Mouse (Mus musculus): ENCODE measurements at regions not wholly inside any gene's neighbourhood (a gene's known extent, or its start where the extent isn't known, plus 50 kb on each side); places are given as distances from the start of the nearest gene placed in this dataset.

- ATAC-seq: peak; percentile 61
- TF ChIP-seq CTCF (IDR thresholded peaks at IDR 0.05; ENCODE audit: low read depth): no peak
- Histone ChIP-seq H3K4me1 (ENCODE audit: insufficient read depth) (peaks cover 12% of the 10 kb centered on the region; the same call in 1 of the 2 replicates), H3K4me3 (ENCODE audit: low read depth, low read length) (no peak overlapping the region), H3K4me2 (ENCODE audit: low read depth) (no peak overlapping the region), H3K36me3 (ENCODE audit: insufficient read depth) (no peaks in the 10 kb centered on the region), H3K9ac (peak overlapping the region; percentile 6), H3K27me3 (ENCODE audit: insufficient read depth, low read length) (no peaks in the 10 kb centered on the region), H3K9me3 (ENCODE audit: low read length) (no peaks in the 10 kb centered on the region), H3K27ac (ENCODE audit: low read depth, low read length) (peak overlapping the region; percentile 66)
- DNase-seq: peak; percentile 58
- 37% methylated on average over 11 of the region's 11 CpGs for WGBS
Observed at GRCm38 (mm10) chr4:33663616-33664473, 260.5 kb upstream of the Cnr1 start.

- Histone ChIP-seq H3K4me2 (ENCODE audit: low read depth) (no peak overlapping the region), H3K27ac (ENCODE audit: low read depth, low read length) (peak overlapping the region; percentile 66), H3K9me3 (ENCODE audit: low read length) (no peaks in the 10 kb centered on the region), H3K36me3 (ENCODE audit: insufficient read depth) (no peaks in the 10 kb centered on the region), H3K4me1 (ENCODE audit: insufficient read depth) (peaks cover 12% of the 10 kb centered on the region; the same call in 1 of the 2 replicates), H3K27me3 (ENCODE audit: insufficient read depth, low read length) (no peaks in the 10 kb centered on the region), H3K9ac (no peak overlapping the region), H3K4me3 (ENCODE audit: low read depth, low read length) (no peak overlapping the region)
- ATAC-seq (peak; percentile 40; the same call in 1 of the 2 replicates), DNase-seq (no peak)
- 39% methylated on average over 5 of the region's 5 CpGs for WGBS
- no peak for TF ChIP-seq CTCF (IDR thresholded peaks at IDR 0.05; ENCODE audit: low read depth)
Observed at GRCm38 (mm10) chr4:33664474-33664822, 259.9 kb upstream of the Cnr1 start.

- Histone ChIP-seq H3K36me3 (ENCODE audit: insufficient read depth) (no peaks in the 10 kb centered on the region), H3K27ac (ENCODE audit: low read depth, low read length) (no peak overlapping the region), H3K27me3 (ENCODE audit: insufficient read depth, low read length) (no peaks in the 10 kb centered on the region), H3K4me1 (ENCODE audit: insufficient read depth) (peaks cover 12% of the 10 kb centered on the region; the same call in 1 of the 2 replicates), H3K4me3 (ENCODE audit: low read depth, low read length) (no peak overlapping the region), H3K9me3 (ENCODE audit: low read length) (no peaks in the 10 kb centered on the region), H3K4me2 (ENCODE audit: low read depth) (no peak overlapping the region), H3K9ac (no peak overlapping the region)
- no peak for ATAC-seq
- no peak for DNase-seq
- WGBS: 70% methylated on average over 14 of the region's 14 CpGs
- peak; percentile 22; the same call in 1 of the 2 replicates for TF ChIP-seq CTCF (IDR thresholded peaks at IDR 0.05; ENCODE audit: low read depth)
Observed at GRCm38 (mm10) chr4:33665250-33665873, 259.0 kb upstream of the Cnr1 start.

GRCm38 (mm10) chr4:33668431-33668830, 256.0 kb upstream of the Cnr1 start:
- TF ChIP-seq CTCF (IDR thresholded peaks at IDR 0.05; ENCODE audit: low read depth): no peak
- Histone ChIP-seq H3K4me1 (ENCODE audit: insufficient read depth) (peaks cover 12% of the 10 kb centered on the region; the same call in 1 of the 2 replicates), H3K27ac (ENCODE audit: low read depth, low read length) (no peak overlapping the region), H3K9me3 (ENCODE audit: low read length) (no peaks in the 10 kb centered on the region), H3K4me2 (ENCODE audit: low read depth) (no peak overlapping the region), H3K9ac (no peak overlapping the region), H3K4me3 (ENCODE audit: low read depth, low read length) (no peak overlapping the region), H3K27me3 (ENCODE audit: insufficient read depth, low read length) (no peaks in the 10 kb centered on the region), H3K36me3 (ENCODE audit: insufficient read depth) (no peaks in the 10 kb centered on the region)
- no peak for DNase-seq
- ATAC-seq: no peak
- WGBS: 26% methylated on average over 3 of the region's 3 CpGs

- no peak overlapping the region for H3K27ac ChIP-seq (ENCODE audit: low read depth, low read length)
- WGBS: no CpG with 5 or more reads among the region's 5 CpGs
- ATAC-seq (no peak), DNase-seq (no peak)
- H3K9ac ChIP-seq: no peak overlapping the region
- no peaks in the 10 kb centered on the region for H3K36me3 ChIP-seq (ENCODE audit: insufficient read depth)
- no peaks in the 10 kb centered on the region for H3K4me1 ChIP-seq (ENCODE audit: insufficient read depth)
- no peak for TF ChIP-seq CTCF (IDR thresholded peaks at IDR 0.05; ENCODE audit: low read depth)
- H3K9me3 ChIP-seq (ENCODE audit: low read length): no peaks in the 10 kb centered on the region
- H3K4me3 ChIP-seq (ENCODE audit: low read depth, low read length): no peak overlapping the region
- no peak overlapping the region for H3K4me2 ChIP-seq (ENCODE audit: low read depth)
- no peaks in the 10 kb centered on the region for H3K27me3 ChIP-seq (ENCODE audit: insufficient read depth, low read length)
Observed at GRCm38 (mm10) chr4:33675044-33675443, 249.3 kb upstream of the Cnr1 start.

GRCm38 (mm10) chr4:33679351-33679750, 245.0 kb upstream of the Cnr1 start:
- no peak for TF ChIP-seq CTCF (IDR thresholded peaks at IDR 0.05; ENCODE audit: low read depth)
- H3K4me1 ChIP-seq (ENCODE audit: insufficient read depth): no peaks in the 10 kb centered on the region
- WGBS: 79% methylated on average over 3 of the region's 3 CpGs
- H3K9me3 ChIP-seq (ENCODE audit: low read length): no peaks in the 10 kb centered on the region
- no peak overlapping the region for H3K27ac ChIP-seq (ENCODE audit: low read depth, low read length)
- ATAC-seq (no peak; the same call in 1 of the 2 replicates), DNase-seq (no peak)
- no peak overlapping the region for H3K9ac ChIP-seq
- H3K27me3 ChIP-seq (ENCODE audit: insufficient read depth, low read length): no peaks in the 10 kb centered on the region
- H3K36me3 ChIP-seq (ENCODE audit: insufficient read depth): no peaks in the 10 kb centered on the region
- no peak overlapping the region for H3K4me3 ChIP-seq (ENCODE audit: low read depth, low read length)
- no peak overlapping the region for H3K4me2 ChIP-seq (ENCODE audit: low read depth)

- Histone ChIP-seq H3K27me3 (ENCODE audit: insufficient read depth, low read length) (no peaks in the 10 kb centered on the region), H3K36me3 (ENCODE audit: insufficient read depth) (no peaks in the 10 kb centered on the region), H3K4me2 (ENCODE audit: low read depth) (no peak overlapping the region), H3K4me1 (ENCODE audit: insufficient read depth) (no peaks in the 10 kb centered on the region), H3K27ac (ENCODE audit: low read depth, low read length) (no peak overlapping the region), H3K9ac (no peak overlapping the region), H3K9me3 (ENCODE audit: low read length) (no peaks in the 10 kb centered on the region), H3K4me3 (ENCODE audit: low read depth, low read length) (no peak overlapping the region)
- no peak for DNase-seq
- TF ChIP-seq CTCF (IDR thresholded peaks at IDR 0.05; ENCODE audit: low read depth): no peak
- no peak for ATAC-seq
- 87% methylated on average over 8 of the region's 8 CpGs for WGBS
Observed at GRCm38 (mm10) chr4:33686135-33686534, 238.3 kb upstream of the Cnr1 start.

All from forebrain, postnatal 0 days (tissue).